8 mouse cellular contexts compared by ENCODE assay signal in the genomic region with DNA sequence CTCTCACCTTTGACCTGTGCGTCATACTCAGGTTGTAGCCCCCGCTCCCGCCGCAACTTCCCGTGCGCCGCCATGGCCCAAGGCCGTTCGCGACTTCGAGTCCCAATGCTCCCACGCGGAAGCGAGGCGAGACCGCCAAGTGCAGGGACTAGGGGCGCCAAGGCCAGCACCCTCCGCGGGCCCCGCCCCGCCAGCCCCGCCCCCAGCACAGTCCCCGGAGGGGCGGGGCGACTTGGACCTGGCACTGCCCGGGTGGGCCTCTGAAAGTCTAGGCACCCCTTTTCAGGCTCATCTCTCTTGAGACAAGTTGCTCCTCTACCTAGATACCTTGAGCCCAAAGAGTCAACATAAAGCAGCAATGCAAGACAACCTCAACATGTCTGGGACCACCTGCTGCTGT. TPM values are rescaled to one million over a fixed set of nuclear protein-coding genes. Genes with fewer than 3 reads are reported as not detected.
DNase-seq lines count a peak whose midpoint lies in the region; ATAC-seq and TF ChIP-seq lines count a peak whose summit lies in the region.

No protein-coding gene starts in this region.

- H3K4me3 ChIP-seq in hindbrain, postnatal 0 days (ENCODE audit: low read length) = no peak overlapping the region

- WGBS in hindbrain, postnatal 0 days = 31% methylated on average over 20 of the region's 26 CpGs

- H3K4me1 ChIP-seq in hindbrain, postnatal 0 days (ENCODE audit: insufficient read depth, low read length) = no peaks in the 10 kb centered on the region

- no peak overlapping the region for H3K9ac ChIP-seq in hindbrain, postnatal 0 days (replicated peaks; ENCODE audit: low read length)

- H3K36me3 ChIP-seq in hindbrain, postnatal 0 days (ENCODE audit: insufficient read depth, low read length) = no peaks in the 10 kb centered on the region

- no peak for TF ChIP-seq CTCF in hindbrain, postnatal 0 days (IDR thresholded peaks at IDR 0.05; ENCODE audit: low read depth)

- DNase-seq in heart, adult 11 months = peak; percentile 92
- no peak for DNase-seq in heart, postnatal 25 days (ENCODE audit: low spot score)
- DNase-seq in hindbrain, postnatal 0 days (ENCODE audit: low spot score) = no peak
- DNase-seq in lung, postnatal 10 days = peak; percentile 6
- peak; percentile 63 to 81 for DNase-seq in spleen, postnatal 4 days (ENCODE audit: low spot score in 2 of 2)
- no peak for DNase-seq in c-Kit-positive CD71-positive TER-119-positive erythroid progenitor cells, embryonic 14.5 days (ENCODE audit: low spot score)
- DNase-seq in left cerebral cortex, adult 9 months (ENCODE audit: low spot score in 2 of 2) = no peak

- H3K9me3 ChIP-seq in hindbrain, postnatal 0 days (ENCODE audit: low read length) = no peaks in the 10 kb centered on the region

- no peak overlapping the region for H3K27ac ChIP-seq in hindbrain, postnatal 0 days

- no peaks in the 10 kb centered on the region for H3K27me3 ChIP-seq in hindbrain, postnatal 0 days (ENCODE audit: insufficient read depth, low read length)

- peak; percentile 9; the same call in 1 of the 2 replicates for ATAC-seq in common myeloid progenitor, adult 5-6 weeks (replicated peaks; ENCODE audit: low read depth, poor library complexity, severe bottlenecking)
- no peak for ATAC-seq in hindbrain, postnatal 0 days

- intact Hi-C loops in heart, postnatal 25 days (cut with DNase I) = no loop called here

- H3K4me2 ChIP-seq in hindbrain, postnatal 0 days (ENCODE audit: low read depth, low read length) = peak overlapping the region; percentile 31; the same call in 1 of the 2 replicates

RNA-seq across cellular contexts. Expression of a gene that starts 10.5 kb away (rescaled TPM):
- 1 to 10 TPM; 1.5 to 1.8 TPM for total RNA-seq in heart, postnatal 25 days (2021)
- 22.7 and 28.2 TPM in 2 replicates for total RNA-seq in common myeloid progenitor, adult 5-6 weeks (2017)
- 7.0 and 7.1 TPM in 2 replicates for total RNA-seq in hindbrain, postnatal 0 days (2014; rRNA removed)
- 1.6 and 1.7 TPM in 2 replicates for polyA plus RNA-seq in hindbrain, postnatal 0 days (2015; fragmentation: Nextera tagmentation; extraction: Ambion mirVana)

RNA-seq across cellular contexts. Expression of a gene that starts 10.6 kb away (rescaled TPM):
- total RNA-seq in heart, postnatal 25 days (2021) = 10 to 100 TPM; 61.5 to 69.3 TPM
- 108 and 152 TPM in 2 replicates for total RNA-seq in common myeloid progenitor, adult 5-6 weeks (2017)
- total RNA-seq in hindbrain, postnatal 0 days (2014; rRNA removed) = 70.7 and 79.2 TPM in 2 replicates
- polyA plus RNA-seq in hindbrain, postnatal 0 days (2015; fragmentation: Nextera tagmentation; extraction: Ambion mirVana) = 102 and 104 TPM in 2 replicates

RNA-seq across cellular contexts. Expression of a gene that starts 15.3 kb away (rescaled TPM):
- 1 to 10 TPM; 2.2 to 2.3 TPM for total RNA-seq in heart, postnatal 25 days (2021)
- total RNA-seq in common myeloid progenitor, adult 5-6 weeks (2017) = 0.37 and 1.4 TPM in 2 replicates
- total RNA-seq in hindbrain, postnatal 0 days (2014; rRNA removed) = 237 and 269 TPM in 2 replicates
- 57.4 and 73.8 TPM in 2 replicates for polyA plus RNA-seq in hindbrain, postnatal 0 days (2015; fragmentation: Nextera tagmentation; extraction: Ambion mirVana)

RNA-seq across cellular contexts. Expression of a gene that starts 19.3 kb away (rescaled TPM):
- total RNA-seq in heart, postnatal 25 days (2021) = not detected
- total RNA-seq in common myeloid progenitor, adult 5-6 weeks (2017) = 0.23 TPM in 1 of 2 replicates, not detected in the other
- total RNA-seq in hindbrain, postnatal 0 days (2014; rRNA removed) = not detected in 2 replicates
- not detected in 2 replicates for polyA plus RNA-seq in hindbrain, postnatal 0 days (2015; fragmentation: Nextera tagmentation; extraction: Ambion mirVana)

RNA-seq across cellular contexts. Expression of a gene that starts 19.5 kb away (rescaled TPM):
- 1 to 10 TPM; 5.8 to 6.2 TPM for total RNA-seq in heart, postnatal 25 days (2021)
- 10.2 and 14.4 TPM in 2 replicates for total RNA-seq in common myeloid progenitor, adult 5-6 weeks (2017)
- 5.5 and 6.3 TPM in 2 replicates for total RNA-seq in hindbrain, postnatal 0 days (2014; rRNA removed)
- 15.2 and 16.5 TPM in 2 replicates for polyA plus RNA-seq in hindbrain, postnatal 0 days (2015; fragmentation: Nextera tagmentation; extraction: Ambion mirVana)

Comparison
In these comparisons a context has a peak if more than half of its experiments do, and no peak if none do; other contexts are left out.
1. DNase-seq: peak in heart, adult 11 months (single experiment), lung, postnatal 10 days (single experiment) and spleen, postnatal 4 days (2 of 2); none in heart, postnatal 25 days (single experiment), hindbrain, postnatal 0 days (single experiment), c-Kit-positive CD71-positive TER-119-positive erythroid progenitor cells, embryonic 14.5 days (single experiment) and left cerebral cortex, adult 9 months (0 of 2).
2. RNA of a gene that starts 15.3 kb away (total RNA-seq): 237 to 269 TPM in hindbrain, postnatal 0 days; 2.2 to 2.3 TPM in heart, postnatal 25 days and 0.37 to 1.4 TPM in common myeloid progenitor, adult 5-6 weeks; every median in the first group is over 10 times any median in the second.